Mouse (Mus musculus) liver, adult 2 months (tissue): ENCODE measurements around the gene Msh5. TPM values are rescaled to one million over a fixed set of nuclear protein-coding genes. Genes with fewer than 3 reads are reported as not detected.

Experiments
- DNase-seq: peaks from one replicate; pipeline ENCODE4 v3.0.0-alpha.2; 2011; ENCODE audit warnings: low read depth, low spot score; ENCODE audit errors: extremely low read depth
- H3K27ac ChIP-seq: fragments of 200-500 bp; replicated peaks from 2 replicates; pipeline ENCODE4 v1.5.1; 2012; ENCODE audit warnings: low read depth, mild to moderate bottlenecking, control low read depth, inconsistent platforms, low read length; ENCODE audit not compliant: insufficient read depth
- H3K27me3 ChIP-seq: fragments of 200-500 bp; 2 replicates; pipeline ENCODE4 v1.6.1; 2012; ENCODE audit warnings: mild to moderate bottlenecking, moderate library complexity, low read length, inconsistent platforms; ENCODE audit not compliant: control insufficient read depth, insufficient read depth
- H3K36me3 ChIP-seq: fragments of 200-500 bp; 2 replicates; pipeline ENCODE4 v1.6.1; 2012; ENCODE audit warnings: low read length, inconsistent platforms; ENCODE audit not compliant: control insufficient read depth, insufficient read depth
- H3K4me1 ChIP-seq: fragments of 200-500 bp; 2 replicates; pipeline ENCODE4 v1.6.1; 2011; ENCODE audit warnings: low read length; ENCODE audit not compliant: control insufficient read depth, insufficient read depth
- H3K4me3 ChIP-seq: fragments of 200-500 bp; 2 replicates; pipeline ENCODE4 v1.5.1; 2011; ENCODE audit warnings: low read depth, mild to moderate bottlenecking, control low read depth, low read length, moderate library complexity; ENCODE audit not compliant: insufficient read depth
- H3K79me2 ChIP-seq: fragments of 200-500 bp; 2 replicates; pipeline ENCODE4 v1.6.1; 2012; ENCODE audit warnings: inconsistent platforms, mild to moderate bottlenecking, low read length, moderate library complexity; ENCODE audit not compliant: control insufficient read depth, insufficient read depth
- H3K9ac ChIP-seq: fragments of 200-500 bp; 2 replicates; pipeline ENCODE4 v1.6.1; 2012; ENCODE audit warnings: low read depth, mild to moderate bottlenecking, control low read depth, inconsistent platforms, low read length
- CTCF ChIP-seq: fragments of 200-500 bp; IDR thresholded peaks from 2 replicates; pipeline ENCODE4 v1.5.1; 2011; ENCODE audit warnings: low read depth, low read length, control low read depth
- POLR2A ChIP-seq: fragments of 200-500 bp; IDR thresholded peaks from 2 replicates; pipeline ENCODE4 v1.6.1; 2011; ENCODE audit warnings: low read length, control low read depth; ENCODE audit not compliant: insufficient read depth; ENCODE audit errors: extremely low read depth
- WGBS: fragments of 180-500 bp; shearing (Covaris S2); methylation state at CpG from one replicate; pipeline ENCODE4 v1.1.7; 2018; 5-methylcytosine and 5-hydroxymethylcytosine counted together
- polyA plus RNA-seq: library from polyadenylated mRNA; depleted of rRNA; stranded (reverse); fragments of >200 nt; gene quantifications from 2 replicates; pipeline ENCODE4 v1.2.3, GENCODE M21; 2012
- total RNA-seq: library from RNA; depleted of rRNA; stranded (reverse); fragments of >200 nt; gene quantifications from 2 replicates; pipeline ENCODE4 v1.2.3, GENCODE M21; 2014

The Msh5 gene
- total and polyA plus RNA-seq, 2 experiments = 2.0 to 3.9 TPM

GRCm38 (mm10) chr17:35088825-35089644, 42.5 kb upstream of the Msh5 start, which contains the start of gene Abhd16a:
Abhd16a (plus strand) TSS chr17:35089263.
- Histone ChIP-seq H3K4me1 (peaks cover 4% of the 10 kb centered on the region; the same call in 1 of the 2 replicates), H3K27ac (peak within 1 kb of the TSS; percentile 100), H3K4me3 (peak within 1 kb of the TSS; percentile 99), H3K27me3 (no peaks in the 10 kb centered on the region), H3K9ac (peak within 1 kb of the TSS; percentile 100), H3K79me2 (peaks cover 7% of the 10 kb centered on the region), H3K36me3 (0 out of 2 replicates have a peak, but pooled peaks cover 2% of the 10 kb centered on the region)
- WGBS = 3% methylated on average over 67 of the region's 67 CpGs
- peak; percentile 71 for DNase-seq
- TF ChIP-seq CTCF (peak; percentile 2; the same call in 1 of the 2 replicates), POLR2A (peak; percentile 75)

- TF ChIP-seq POLR2A = no peak
- no peak for TF ChIP-seq CTCF
- WGBS = 41% methylated on average over 2 of the region's 2 CpGs
- DNase-seq = no peak
- Histone ChIP-seq H3K27me3 (no peaks in the 10 kb centered on the region), H3K4me3 (no peak overlapping the region), H3K79me2 (peaks cover 7% of the 10 kb centered on the region), H3K4me1 (peaks cover 4% of the 10 kb centered on the region; the same call in 1 of the 2 replicates), H3K9ac (no peak overlapping the region), H3K27ac (no peak overlapping the region), H3K36me3 (0 out of 2 replicates have a peak, but pooled peaks cover 2% of the 10 kb centered on the region)
Measured at GRCm38 (mm10) chr17:35088151-35088550, 41.6 kb upstream of the Msh5 start.

GRCm38 (mm10) chr17:35085208-35085865, 38.8 kb upstream of the Msh5 start, which contains the start of gene Ly6g6f:
Ly6g6f (minus strand) TSS chr17:35085610.
- H3K27me3 ChIP-seq = no peaks in the 10 kb centered on the region
- H3K4me3 ChIP-seq = no peak within 1 kb of the TSS
- 75% methylated on average over 7 of the region's 7 CpGs for WGBS
- H3K9ac ChIP-seq = no peak within 1 kb of the TSS
- TF ChIP-seq POLR2A (no peak), CTCF (no peak)
- H3K36me3 ChIP-seq = no peaks in the 10 kb centered on the region
- no peak for DNase-seq
- H3K4me1 ChIP-seq = peaks cover 3% of the 10 kb centered on the region; the same call in 1 of the 2 replicates
- H3K79me2 ChIP-seq = peaks cover 3% of the 10 kb centered on the region; the same call in 1 of the 2 replicates
- no peak within 1 kb of the TSS for H3K27ac ChIP-seq

GRCm38 (mm10) chr17:35083929-35084497, 37.5 kb upstream of the Msh5 start:
- Histone ChIP-seq H3K4me1 (0 out of 2 replicates have a peak, but pooled peaks cover 2% of the 10 kb centered on the region), H3K79me2 (no peaks in the 10 kb centered on the region), H3K9ac (no peak overlapping the region), H3K27me3 (no peaks in the 10 kb centered on the region), H3K36me3 (no peaks in the 10 kb centered on the region), H3K27ac (no peak overlapping the region), H3K4me3 (no peak overlapping the region)
- DNase-seq = no peak
- TF ChIP-seq CTCF = no peak
- TF ChIP-seq POLR2A = no peak
- WGBS = 67% methylated on average over 3 of the region's 3 CpGs

- Histone ChIP-seq H3K9ac (no peak overlapping the region), H3K4me1 (0 out of 2 replicates have a peak, but pooled peaks cover 2% of the 10 kb centered on the region), H3K27me3 (no peaks in the 10 kb centered on the region), H3K36me3 (no peaks in the 10 kb centered on the region), H3K79me2 (no peaks in the 10 kb centered on the region), H3K27ac (no peak overlapping the region), H3K4me3 (no peak overlapping the region)
- 93% methylated on average over 16 of the region's 16 CpGs for WGBS
- TF ChIP-seq CTCF = no peak
- no peak for TF ChIP-seq POLR2A
- no peak for DNase-seq
Measured at GRCm38 (mm10) chr17:35082841-35083576, 36.5 kb upstream of the Msh5 start.
